In genomic region chr11:117121954-117122353, GRCm38 (mm10) we compare ENCODE assay signal across 13 mouse cellular contexts. TPM values are rescaled to one million over a fixed set of nuclear protein-coding genes. Genes with fewer than 3 reads are reported as not detected.
DNase-seq lines count a peak whose midpoint lies in the region; ATAC-seq and TF ChIP-seq lines count a peak whose summit lies in the region.
"Had no signal": no experiment of that assay in that cellular context is flagged by ENCODE, and none has a peak within 500 bp of the region (broad histone marks: within the 10 kb centered on the region; RNA-seq: fewer than 3 reads in every experiment).

No protein-coding gene starts in this region.

- H3K27ac ChIP-seq in forebrain, embryonic 13.5 days: 0 out of 2 replicates have a peak overlapping the region, but pooled peaks have one; percentile 8
- H3K27ac ChIP-seq in forebrain, postnatal 0 days (ENCODE audit: low read depth, low read length): no peak overlapping the region
- no peak overlapping the region for H3K27ac ChIP-seq in hindbrain, embryonic 13.5 days
- H3K27ac ChIP-seq in hindbrain, embryonic 14.5 days: no peak overlapping the region
- H3K27ac ChIP-seq in brown adipose tissue, adult 24 weeks (replicated peaks; ENCODE audit: low read depth, low read length): peak overlapping the region; percentile 58
- H3K27ac ChIP-seq in hindbrain, postnatal 0 days: peak overlapping the region; percentile 70; the same call in 1 of the 2 replicates
- H3K27ac ChIP-seq: forebrain, embryonic 15.5 days; liver, embryonic 15.5 days had no signal

- H3K36me3 ChIP-seq in forebrain, embryonic 13.5 days (ENCODE audit: poor library complexity, severe bottlenecking): peaks cover 20% of the 10 kb centered on the region
- H3K36me3 ChIP-seq in forebrain, postnatal 0 days (ENCODE audit: insufficient read depth): peaks cover 10% of the 10 kb centered on the region
- H3K36me3 ChIP-seq in hindbrain, embryonic 13.5 days: peaks cover 22% of the 10 kb centered on the region
- H3K36me3 ChIP-seq in hindbrain, embryonic 14.5 days (replicated peaks; ENCODE audit: control insufficient read depth, insufficient read depth): peaks cover 9% of the 10 kb centered on the region
- peaks cover 5% of the 10 kb centered on the region; the same call in 1 of the 2 replicates for H3K36me3 ChIP-seq in hindbrain, postnatal 0 days (ENCODE audit: insufficient read depth, low read length)

- 0 out of 2 replicates have a peak overlapping the region, but pooled peaks have one; percentile 4 for H3K4me2 ChIP-seq in forebrain, embryonic 13.5 days
- H3K4me2 ChIP-seq in forebrain, postnatal 0 days (ENCODE audit: low read depth): no peak overlapping the region
- H3K4me2 ChIP-seq in hindbrain, embryonic 13.5 days: no peak overlapping the region
- H3K4me2 ChIP-seq in hindbrain, embryonic 14.5 days (replicated peaks): no peak overlapping the region
- no peak overlapping the region for H3K4me2 ChIP-seq in hindbrain, postnatal 0 days (ENCODE audit: low read depth, low read length)
- H3K4me2 ChIP-seq: forebrain, embryonic 15.5 days; liver, embryonic 15.5 days had no signal

- DNase-seq in forebrain, postnatal 0 days: no peak
- DNase-seq in hindbrain, embryonic 14.5 days (ENCODE audit: low spot score): no peak
- no peak for DNase-seq in hindbrain, postnatal 0 days (ENCODE audit: low spot score)
- no peak for DNase-seq in frontal cortex, adult 2 months (ENCODE audit: extremely low spot score in 1 of 2, low spot score in 1 of 2)
- DNase-seq: kidney, postnatal 14 days; midbrain, embryonic 14.5 days; thymus, postnatal 36 days had no signal

- peak overlapping the region; percentile 43; the same call in 1 of the 2 replicates for H3K9ac ChIP-seq in forebrain, embryonic 13.5 days
- no peak overlapping the region for H3K9ac ChIP-seq in forebrain, postnatal 0 days
- peak overlapping the region; percentile 60; the same call in 1 of the 2 replicates for H3K9ac ChIP-seq in hindbrain, embryonic 13.5 days
- no peak overlapping the region for H3K9ac ChIP-seq in hindbrain, embryonic 14.5 days
- no peak overlapping the region; the same call in 1 of the 2 replicates for H3K9ac ChIP-seq in hindbrain, postnatal 0 days (replicated peaks; ENCODE audit: low read length)
- H3K9ac ChIP-seq: forebrain, embryonic 15.5 days; liver, embryonic 15.5 days; neural tube, embryonic 15.5 days had no signal

- no peaks in the 10 kb centered on the region for H3K9me3 ChIP-seq in forebrain, embryonic 13.5 days (replicated peaks)
- no peaks in the 10 kb centered on the region for H3K9me3 ChIP-seq in forebrain, postnatal 0 days (ENCODE audit: low read length)
- no peaks in the 10 kb centered on the region for H3K9me3 ChIP-seq in hindbrain, embryonic 13.5 days
- H3K9me3 ChIP-seq in hindbrain, embryonic 14.5 days (ENCODE audit: control insufficient read depth, low read length): no peaks in the 10 kb centered on the region
- H3K9me3 ChIP-seq in hindbrain, postnatal 0 days (ENCODE audit: low read length): no peaks in the 10 kb centered on the region
- H3K9me3 ChIP-seq: forebrain, embryonic 15.5 days; liver, embryonic 15.5 days; neural tube, embryonic 15.5 days had no signal

- no peak for TF ChIP-seq CTCF in forebrain, postnatal 0 days (IDR thresholded peaks at IDR 0.05; ENCODE audit: low read depth)
- no peak for TF ChIP-seq CTCF in hindbrain, postnatal 0 days (IDR thresholded peaks at IDR 0.05; ENCODE audit: low read depth)

- no peak for ATAC-seq in forebrain, embryonic 13.5 days
- no peak for ATAC-seq in forebrain, postnatal 0 days
- ATAC-seq in hindbrain, embryonic 13.5 days (ENCODE audit: low FRiP score): no peak
- ATAC-seq in hindbrain, embryonic 14.5 days (ENCODE audit: low FRiP score): no peak
- ATAC-seq in hindbrain, postnatal 0 days: no peak
- ATAC-seq: forebrain, embryonic 15.5 days had no signal

- H3K4me1 ChIP-seq in forebrain, embryonic 13.5 days: peaks cover 75% of the 10 kb centered on the region
- peaks cover 44% of the 10 kb centered on the region for H3K4me1 ChIP-seq in forebrain, postnatal 0 days (ENCODE audit: insufficient read depth)
- peaks cover 85% of the 10 kb centered on the region for H3K4me1 ChIP-seq in hindbrain, embryonic 13.5 days (replicated peaks)
- peaks cover 67% of the 10 kb centered on the region for H3K4me1 ChIP-seq in hindbrain, embryonic 14.5 days (replicated peaks; ENCODE audit: control insufficient read depth, insufficient read depth, low read length)
- H3K4me1 ChIP-seq in brown adipose tissue, adult 24 weeks (ENCODE audit: control insufficient read depth, insufficient read depth, insufficient read length, low read length): peaks cover 62% of the 10 kb centered on the region
- peaks cover 42% of the 10 kb centered on the region for H3K4me1 ChIP-seq in hindbrain, postnatal 0 days (ENCODE audit: insufficient read depth, low read length)

- no peak overlapping the region for H3K4me3 ChIP-seq in forebrain, embryonic 13.5 days
- H3K4me3 ChIP-seq in forebrain, postnatal 0 days (ENCODE audit: low read depth, low read length): no peak overlapping the region
- H3K4me3 ChIP-seq in hindbrain, embryonic 13.5 days: no peak overlapping the region
- no peak overlapping the region for H3K4me3 ChIP-seq in hindbrain, embryonic 14.5 days (replicated peaks; ENCODE audit: low read length)
- H3K4me3 ChIP-seq in brown adipose tissue, adult 24 weeks (ENCODE audit: insufficient read depth, low read depth, low read length): 0 out of 2 replicates have a peak overlapping the region, but pooled peaks have one; percentile 3
- H3K4me3 ChIP-seq in hindbrain, postnatal 0 days (ENCODE audit: low read length): no peak overlapping the region
- H3K4me3 ChIP-seq: forebrain, embryonic 15.5 days; liver, embryonic 15.5 days; neural tube, embryonic 15.5 days had no signal

- no peaks in the 10 kb centered on the region for H3K27me3 ChIP-seq in forebrain, embryonic 13.5 days
- no peaks in the 10 kb centered on the region for H3K27me3 ChIP-seq in forebrain, postnatal 0 days (ENCODE audit: insufficient read depth, low read length)
- no peaks in the 10 kb centered on the region for H3K27me3 ChIP-seq in hindbrain, embryonic 13.5 days
- no peaks in the 10 kb centered on the region for H3K27me3 ChIP-seq in hindbrain, embryonic 14.5 days (ENCODE audit: control insufficient read depth, insufficient read depth, low read length)
- no peaks in the 10 kb centered on the region for H3K27me3 ChIP-seq in hindbrain, postnatal 0 days (ENCODE audit: insufficient read depth, low read length)
- H3K27me3 ChIP-seq: forebrain, embryonic 15.5 days; liver, embryonic 15.5 days; neural tube, embryonic 15.5 days had no signal

- 91% methylated on average over 6 of the region's 6 CpGs for WGBS in forebrain, embryonic 13.5 days
- WGBS in forebrain, postnatal 0 days: 90% methylated on average over 6 of the region's 6 CpGs
- WGBS in hindbrain, embryonic 13.5 days: 81% methylated on average over 6 of the region's 6 CpGs
- WGBS in hindbrain, embryonic 14.5 days: 86% methylated on average over 6 of the region's 6 CpGs
- 89% methylated on average over 6 of the region's 6 CpGs for WGBS in hindbrain, postnatal 0 days

RNA-seq across cellular contexts. Expression of gene Sec14l1, which starts 7.0 kb away (rescaled TPM):
- 60.3 and 62.1 TPM in 2 replicates for polyA plus RNA-seq in forebrain, embryonic 13.5 days (2015; fragmentation: Nextera tagmentation; extraction: Ambion mirVana)
- total RNA-seq in forebrain, postnatal 0 days (2014; rRNA removed): 81.3 and 82.9 TPM in 2 replicates
- 62.1 and 65.1 TPM in 2 replicates for polyA plus RNA-seq in forebrain, postnatal 0 days (2015; fragmentation: Nextera tagmentation; extraction: Ambion mirVana)
- 63.3 and 65.9 TPM in 2 replicates for polyA plus RNA-seq in hindbrain, embryonic 13.5 days (2015; fragmentation: Nextera tagmentation; extraction: Ambion mirVana)
- polyA plus RNA-seq in hindbrain, embryonic 14.5 days (2014; fragmentation: Nextera tagmentation; extraction: Ambion mirVana): 41.2 and 41.9 TPM in 2 replicates
- 35.4 and 37.4 TPM in 2 replicates for polyA plus RNA-seq in brown adipose tissue, adult 24 weeks (2012; ENCODE audit: insufficient read depth, insufficient read length, missing spikeins)
- total RNA-seq in hindbrain, postnatal 0 days (2014; rRNA removed): 69.1 and 74.1 TPM in 2 replicates
- polyA plus RNA-seq in hindbrain, postnatal 0 days (2015; fragmentation: Nextera tagmentation; extraction: Ambion mirVana): 47.0 and 47.3 TPM in 2 replicates
- 214 and 229 TPM in 2 replicates for polyA plus RNA-seq in frontal cortex, adult 2 months (2012; rRNA removed)

Comparison
In these comparisons a context has a peak if more than half of its experiments do, and no peak if none do; other contexts are left out.
1. H3K27ac ChIP-seq: peak in forebrain, embryonic 13.5 days (single experiment), brown adipose tissue, adult 24 weeks (single experiment) and hindbrain, postnatal 0 days (single experiment); none in forebrain, postnatal 0 days (single experiment), hindbrain, embryonic 13.5 days (single experiment) and hindbrain, embryonic 14.5 days (single experiment).
2. H3K9ac ChIP-seq: peak in forebrain, embryonic 13.5 days (single experiment) and hindbrain, embryonic 13.5 days (single experiment); none in forebrain, postnatal 0 days (single experiment), hindbrain, embryonic 14.5 days (single experiment) and hindbrain, postnatal 0 days (single experiment).